Mouse (Mus musculus): ENCODE data around the gene Agtrap.

DNA sequence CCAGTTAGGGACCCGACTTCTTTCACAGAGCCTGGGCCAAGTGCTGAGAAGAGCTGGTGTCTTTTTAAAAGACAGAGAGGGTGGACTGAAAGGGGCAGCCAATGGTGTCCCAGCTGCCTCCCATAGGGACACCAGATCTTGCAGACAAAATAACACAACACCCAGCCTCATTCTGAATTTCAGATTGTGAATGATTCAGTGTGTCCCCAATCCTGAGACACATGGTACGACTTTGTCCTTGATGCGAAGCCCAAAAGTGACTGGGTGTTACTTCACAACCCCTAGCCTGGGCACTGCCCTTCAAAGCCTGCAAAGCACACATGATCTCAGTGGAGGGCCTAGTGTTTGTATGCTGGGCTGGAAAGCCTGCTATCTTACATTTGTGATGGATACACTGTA, 1.9 kb downstream of the Agtrap start:
- no peak for TF ChIP-seq CTCF (conservative IDR thresholded peaks at IDR 0.05; ENCODE audit: insufficient read depth, insufficient read length, low read depth, low read length)
- TF ChIP-seq POLR2A (IDR thresholded peaks at IDR 0.05; ENCODE audit: low read depth, low read length) = no peak
